Mouse (Mus musculus): ENCODE data around the gene BC034090.

DNA sequence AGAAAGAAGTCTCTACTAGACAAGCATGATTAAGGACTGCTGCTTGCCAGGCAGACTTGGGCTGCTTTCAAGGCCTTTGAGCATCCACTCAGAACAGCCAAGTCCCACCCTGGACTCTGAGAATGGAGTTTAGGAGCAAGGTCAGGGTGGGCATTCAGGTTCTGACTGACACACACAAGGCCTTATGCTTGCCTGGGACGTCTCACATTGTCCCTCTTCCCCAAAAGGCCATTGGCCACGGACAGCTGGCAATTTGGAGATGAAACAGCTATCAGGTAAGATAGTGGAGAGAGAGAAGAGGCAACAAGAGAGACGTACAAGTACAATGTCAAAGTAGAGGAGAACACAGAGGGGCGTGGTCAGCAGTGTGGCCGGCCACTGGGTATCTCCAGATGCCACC, 7.4 kb upstream of the BC034090 start:
- TF ChIP-seq CTCF (conservative IDR thresholded peaks at IDR 0.05; ENCODE audit: low read length) (no peak), NANOG (IDR thresholded peaks at IDR 0.05; ENCODE audit: borderline replicate concordance, low read length) (no peak)
